Mouse (Mus musculus): ENCODE data around the gene Bcl6.

DNA sequence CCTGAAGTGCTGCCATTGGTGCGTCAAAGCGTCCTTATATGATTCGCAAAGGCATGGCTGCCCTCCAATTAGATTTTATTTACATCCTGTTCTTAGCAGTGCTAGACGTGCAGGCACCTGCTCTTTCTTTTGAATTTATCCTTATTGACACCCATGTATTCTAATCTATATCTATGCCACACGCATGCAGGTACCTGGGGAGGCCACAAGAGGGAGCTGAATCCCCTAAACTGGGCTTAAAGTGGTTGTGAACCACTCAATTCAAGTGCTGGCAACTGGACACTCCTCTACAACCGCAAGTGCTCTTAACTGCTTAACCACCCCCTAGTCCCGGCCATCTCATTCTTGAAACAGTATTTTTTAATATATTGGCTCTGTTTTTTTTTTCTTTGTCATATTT is 21.4 kb downstream of the Bcl6 start:
- TF ChIP-seq CTCF (IDR thresholded peaks at IDR 0.05; ENCODE audit: extremely low read depth, insufficient read depth, low read length) (peak; percentile 37; the same call in 1 of the 2 replicates), POLR2A (IDR thresholded peaks at IDR 0.05; ENCODE audit: extremely low read depth, insufficient read depth, low read length) (no peak)

All from cortical plate, adult 2 months (tissue).